Mouse (Mus musculus) erythroblast, embryonic 14.5 days (primary cell): ENCODE measurements around the gene Psap.

Experiments used
- GATA1 ChIP-seq: IDR thresholded peaks from 2 replicates; pipeline ENCODE4 v1.6.1; 2012; ENCODE audit warnings: low read length, inconsistent platforms, mixed read lengths
- TAL1 ChIP-seq: IDR thresholded peaks from 3 replicates; pipeline ENCODE4 v1.6.1; 2012; ENCODE audit warnings: low read length, inconsistent platforms, mixed read lengths

DNA sequence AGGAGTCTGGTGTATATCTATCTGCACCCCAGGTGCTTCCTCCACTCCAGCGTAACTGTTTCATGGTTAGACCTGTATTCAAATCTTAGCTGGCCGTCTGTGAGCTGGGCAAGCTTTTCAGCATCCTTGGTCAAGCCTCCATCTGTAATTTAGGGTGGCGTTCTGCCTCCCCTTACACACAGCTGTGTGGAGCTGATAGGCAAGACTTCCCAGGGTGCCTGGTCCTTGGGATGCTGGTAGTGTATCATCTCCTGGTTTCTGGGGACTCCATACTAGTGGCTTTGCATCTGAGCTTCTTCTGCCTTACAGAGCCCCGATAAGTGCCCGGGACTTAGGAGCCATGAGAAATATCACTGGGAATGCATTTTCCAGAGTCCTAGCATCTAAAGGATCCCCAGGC, 72.2 kb downstream of the Psap start:
- peak; percentile 75 for TF ChIP-seq TAL1
- no peak for TF ChIP-seq GATA1
